Mouse (Mus musculus) MEL (cell line): Measurements from ENCODE around the gene Slc7a8. TPM values are rescaled to one million over a fixed set of nuclear protein-coding genes. Genes with fewer than 3 reads are reported as not detected.
"Not testable (repeated sequence)": the region's sequence is repeated elsewhere in the genome, so short reads cannot be mapped to it uniquely, and the experiment has no call there.

Experiments
- DNase-seq: peaks from one replicate; pipeline ENCODE4 v3.0.0; 2011; ENCODE audit warnings: low read depth, low spot score
- H3K27ac ChIP-seq: 2 replicates; pipeline ENCODE4 v1.5.1; 2012; ENCODE audit warnings: low read depth, mild to moderate bottlenecking, control low read depth, low read length, moderate library complexity; ENCODE audit not compliant: control insufficient read depth
- H3K27me3 ChIP-seq, 2 experiments: fragments of 150-350 bp in 1 of 2; sonication (generic) in 1 of 2; 2 replicates each; pipeline ENCODE4 v1.6.1; 2012; ENCODE audit warnings: low read length in 2 of 2, mild to moderate bottlenecking in 2 of 2, improper control_type of control experiment in 1 of 2, moderate library complexity in 1 of 2; ENCODE audit not compliant: insufficient read depth in 2 of 2, control insufficient read depth in 1 of 2
- H3K36me3 ChIP-seq, 2 experiments: 2 replicates each; pipeline ENCODE4 v1.6.1; 2012 to 2014; ENCODE audit warnings: low read length in 2 of 2, improper control_type of control experiment in 1 of 2, inconsistent platforms in 1 of 2, mild to moderate bottlenecking in 1 of 2; ENCODE audit not compliant: insufficient read depth in 2 of 2, control insufficient read depth in 1 of 2
- H3K4me1 ChIP-seq, 2 experiments: fragments of 150-350 bp in 1 of 2; sonication (generic) in 1 of 2; 2 replicates each; pipeline ENCODE4 v1.6.1; 2012; ENCODE audit warnings: low read length in 2 of 2, improper control_type of control experiment in 1 of 2, mild to moderate bottlenecking in 1 of 2; ENCODE audit not compliant: insufficient read depth in 2 of 2, control insufficient read depth in 1 of 2
- H3K4me3 ChIP-seq, 2 experiments: fragments of 150-350 bp in 1 of 2; sonication (generic) in 1 of 2; 2 replicates each; pipeline ENCODE4 v1.5.1; 2012; ENCODE audit warnings: low read depth in 2 of 2, low read length in 2 of 2, mild to moderate bottlenecking in 2 of 2, moderate library complexity in 2 of 2, control low read depth in 1 of 2, improper control_type of control experiment in 1 of 2; ENCODE audit not compliant: control insufficient read depth in 1 of 2, insufficient read depth in 1 of 2
- H3K79me2 ChIP-seq: 2 replicates; pipeline ENCODE4 v1.6.1; 2012; ENCODE audit warnings: mild to moderate bottlenecking, low read length, moderate library complexity; ENCODE audit not compliant: control insufficient read depth, poor library complexity, insufficient read depth
- H3K9ac ChIP-seq: 2 replicates; pipeline ENCODE4 v1.6.1; 2012; ENCODE audit warnings: low read depth, mild to moderate bottlenecking, control low read depth, low read length, moderate library complexity; ENCODE audit not compliant: control insufficient read depth, poor library complexity, severe bottlenecking
- H3K9me3 ChIP-seq: fragments of 150-350 bp; sonication (generic); replicated peaks from 2 replicates; pipeline ENCODE4 v1.6.1; 2012; ENCODE audit warnings: mild to moderate bottlenecking, low read length, improper control_type of control experiment, moderate library complexity; ENCODE audit not compliant: insufficient read depth
- BHLHE40 ChIP-seq: IDR thresholded peaks from 2 replicates; pipeline ENCODE4 v1.6.1; 2012; ENCODE audit warnings: low read depth, mild to moderate bottlenecking, inconsistent platforms, low read length, improper control_type of control experiment, borderline replicate concordance
- CHD1 ChIP-seq: IDR thresholded peaks from 2 replicates; pipeline ENCODE4 v1.6.1; 2012; ENCODE audit warnings: low read depth, mild to moderate bottlenecking, inconsistent platforms, low read length, improper control_type of control experiment
- CHD2 ChIP-seq: IDR thresholded peaks from 2 replicates; pipeline ENCODE4 v1.6.1; 2011; ENCODE audit warnings: low read length, improper control_type of control experiment
- CTCF ChIP-seq, 3 experiments: IDR thresholded peaks in 2 of 3; conservative IDR thresholded peaks in 1 of 3; 2 replicates each; pipeline ENCODE4 v1.5.1; 2011 to 2012; ENCODE audit warnings: low read length in 3 of 3, low read depth in 2 of 3, mild to moderate bottlenecking in 2 of 3, improper control_type of control experiment in 1 of 3, inconsistent platforms in 1 of 3, mixed read lengths in 1 of 3, moderate library complexity in 1 of 3; ENCODE audit not compliant: control insufficient read depth in 1 of 3, insufficient read depth in 1 of 3, poor library complexity in 1 of 3, severe bottlenecking in 1 of 3
- ELF1 ChIP-seq: IDR thresholded peaks from 2 replicates; pipeline ENCODE4 v1.6.1; 2014; ENCODE audit warnings: low read depth, mild to moderate bottlenecking, inconsistent platforms, low read length, improper control_type of control experiment, moderate library complexity
- EP300 ChIP-seq, 2 experiments: IDR thresholded peaks; 2 replicates each; pipeline ENCODE4 v1.6.1; 2011; ENCODE audit warnings: improper control_type of control experiment in 2 of 2, low read length in 2 of 2, low read depth in 1 of 2, mild to moderate bottlenecking in 1 of 2
- ETS1 ChIP-seq: IDR thresholded peaks from 2 replicates; pipeline ENCODE4 v1.6.1; 2012; ENCODE audit warnings: low read depth, mild to moderate bottlenecking, inconsistent platforms, low read length, improper control_type of control experiment, moderate library complexity
- HCFC1 ChIP-seq: IDR thresholded peaks from 2 replicates; pipeline ENCODE4 v1.6.1; 2012; ENCODE audit warnings: low read depth, mild to moderate bottlenecking, inconsistent platforms, low read length, improper control_type of control experiment, moderate library complexity
- JUND ChIP-seq: IDR thresholded peaks from 2 replicates; pipeline ENCODE4 v1.6.1; 2011; ENCODE audit warnings: low read depth, mild to moderate bottlenecking, improper control_type of control experiment, low read length
- KAT2A ChIP-seq: conservative IDR thresholded peaks from 2 replicates; pipeline ENCODE4 v1.6.1; 2012; ENCODE audit warnings: low read depth, low read length, improper control_type of control experiment, inconsistent platforms
- MAFK ChIP-seq: IDR thresholded peaks from 2 replicates; pipeline ENCODE4 v1.6.1; 2011; ENCODE audit warnings: low read depth, mild to moderate bottlenecking, low read length, improper control_type of control experiment, borderline replicate concordance
- MAX ChIP-seq: IDR thresholded peaks from 2 replicates; pipeline ENCODE4 v1.6.1; 2011; ENCODE audit warnings: low read length, improper control_type of control experiment
- MAZ ChIP-seq: IDR thresholded peaks from 2 replicates; pipeline ENCODE4 v1.6.1; 2012; ENCODE audit warnings: low read depth, mild to moderate bottlenecking, inconsistent platforms, low read length, improper control_type of control experiment
- MXI1 ChIP-seq: IDR thresholded peaks from 2 replicates; pipeline ENCODE4 v1.6.1; 2011; ENCODE audit warnings: mild to moderate bottlenecking, low read depth, low read length, improper control_type of control experiment
- MYB ChIP-seq: IDR thresholded peaks from 2 replicates; pipeline ENCODE4 v1.6.1; 2011; ENCODE audit warnings: mild to moderate bottlenecking, low read depth, low read length, improper control_type of control experiment
- MYC ChIP-seq: IDR thresholded peaks from 2 replicates; pipeline ENCODE4 v1.6.1; 2011; ENCODE audit warnings: low read depth, mild to moderate bottlenecking, low read length, improper control_type of control experiment, moderate library complexity
- POLR2AphosphoS2 ChIP-seq: IDR thresholded peaks from 2 replicates; pipeline ENCODE4 v1.6.1; 2011; ENCODE audit warnings: low read length, improper control_type of control experiment
- RAD21 ChIP-seq: IDR thresholded peaks from 2 replicates; pipeline ENCODE4 v1.6.1; 2011; ENCODE audit warnings: mild to moderate bottlenecking, low read depth, low read length, improper control_type of control experiment
- RCOR1 ChIP-seq: IDR thresholded peaks from 2 replicates; pipeline ENCODE4 v1.6.1; 2012; ENCODE audit warnings: low read depth, mild to moderate bottlenecking, inconsistent platforms, low read length, improper control_type of control experiment
- SIN3A ChIP-seq: IDR thresholded peaks from 2 replicates; pipeline ENCODE4 v1.6.1; 2012; ENCODE audit warnings: low read length, improper control_type of control experiment, inconsistent platforms
- TAL1 ChIP-seq: IDR thresholded peaks from 2 replicates; pipeline ENCODE4 v1.6.1; 2012; ENCODE audit warnings: mild to moderate bottlenecking, inconsistent platforms, low read length, moderate library complexity, mixed read lengths
- TBP ChIP-seq: IDR thresholded peaks from 2 replicates; pipeline ENCODE4 v1.8.0; 2011; ENCODE audit warnings: low read depth, low read length, improper control_type of control experiment
- TCF12 ChIP-seq: IDR thresholded peaks from 2 replicates; pipeline ENCODE4 v1.6.1; 2014; ENCODE audit warnings: low read depth, mild to moderate bottlenecking, inconsistent platforms, low read length, improper control_type of control experiment, moderate library complexity
- UBTF ChIP-seq: IDR thresholded peaks from 2 replicates; pipeline ENCODE4 v1.6.1; 2012; ENCODE audit warnings: low read depth, mild to moderate bottlenecking, inconsistent platforms, low read length, improper control_type of control experiment, moderate library complexity, borderline replicate concordance; ENCODE audit not compliant: insufficient read depth
- USF1 ChIP-seq: IDR thresholded peaks from 2 replicates; pipeline ENCODE4 v1.6.1; 2014; ENCODE audit warnings: low read depth, mild to moderate bottlenecking, inconsistent platforms, low read length, improper control_type of control experiment, moderate library complexity
- polyA plus RNA-seq, 2 experiments: library from polyadenylated mRNA; stranded (reverse) in 1 of 2; unstranded in 1 of 2; fragments of >175 nt in 1 of 2; fragments of >200 nt in 1 of 2; gene quantifications; 2 replicates each; pipeline versions ENCODE4 v1.2.1 to v1.2.4; 2012; ENCODE audit warnings: low replicate concordance in 2 of 2, low read depth in 1 of 2; ENCODE audit not compliant: insufficient read length in 2 of 2, insufficient read depth in 1 of 2, missing spikeins in 1 of 2
- total RNA-seq: library from RNA; depleted of rRNA; stranded (reverse); fragments of 300-350 nt; gene quantifications from 2 replicates; pipeline ENCODE4 v1.2.3, GENCODE M21; 2012

Gene Slc7a8
- total and polyA plus RNA-seq, 3 experiments: 0.08 to 0.29 TPM; not detected in 1

DNA sequence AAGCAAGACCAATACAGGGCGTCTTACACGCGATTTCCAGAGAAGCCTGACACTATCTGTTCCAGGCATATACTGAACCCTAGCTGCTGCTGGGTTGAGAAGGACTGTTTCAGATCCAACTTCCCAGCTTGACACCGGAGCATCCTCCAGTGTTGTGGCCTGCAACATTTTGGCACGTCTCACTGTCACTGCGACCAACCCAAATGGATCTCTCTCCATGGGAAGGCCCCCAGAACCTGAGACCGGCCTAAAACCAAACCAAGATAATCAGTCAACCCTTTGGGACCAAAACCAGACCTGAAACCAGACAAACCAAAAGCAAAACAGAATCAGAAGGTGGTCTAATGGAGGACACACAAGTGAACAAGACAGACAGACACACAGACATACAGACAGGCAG lies 14.8 kb downstream of the Slc7a8 start:
- not testable (repeated sequence) for H3K4me1 ChIP-seq, H3K4me3 ChIP-seq, H3K9ac ChIP-seq, DNase-seq, H3K9me3 ChIP-seq, H3K36me3 ChIP-seq, H3K79me2 ChIP-seq, H3K27ac ChIP-seq, H3K27me3 ChIP-seq

DNA sequence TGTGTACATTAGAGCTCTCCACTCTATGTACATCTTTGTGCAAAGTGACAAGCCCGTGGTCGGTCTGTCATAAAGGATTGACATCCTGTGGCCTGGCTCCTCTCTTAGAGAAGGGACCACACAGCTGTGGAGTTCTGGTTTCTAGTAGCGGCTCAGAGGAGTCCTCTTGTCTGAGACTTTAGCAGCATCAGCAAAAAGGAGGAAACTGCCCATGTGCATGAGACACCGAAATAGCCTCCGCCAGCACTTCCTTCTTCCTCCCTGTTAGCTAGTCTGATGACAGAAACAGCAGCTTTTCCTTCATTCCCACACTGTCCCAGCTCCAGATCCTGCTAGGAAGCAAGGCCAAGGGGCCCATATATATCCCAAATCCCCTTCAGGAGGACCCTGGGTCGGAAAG lies 25.4 kb downstream of the Slc7a8 start:
- Histone ChIP-seq H3K27me3 (no peaks in the 10 kb centered on the region; a peak in 1 of 4 replicates), H3K4me3 (no peak overlapping the region), H3K4me1 (peaks cover 16 to 32% of the 10 kb centered on the region in 2 experiments), H3K36me3 (peaks cover 0 to 25% of the 10 kb centered on the region in 2 experiments; a peak in 2 of 4 replicates), H3K27ac (no peak overlapping the region), H3K79me2 (no peaks in the 10 kb centered on the region), H3K9me3 (no peaks in the 10 kb centered on the region), H3K9ac (no peak overlapping the region)
- DNase-seq: peak; percentile 32
- TF ChIP-seq MYC (0 out of 2 replicates have a peak, but pooled peaks have one; percentile 23), MAFK (0 out of 2 replicates have a peak, but pooled peaks have one; percentile 46), CTCF (IDR thresholded peaks at IDR 0.05 in 2 of 3, conservative IDR thresholded peaks at IDR 0.05 in 1 of 3; ENCODE audit: control insufficient read depth in 1 of 3, insufficient read depth in 1 of 3, low read depth in 2 of 3, low read length in 3 of 3, poor library complexity in 1 of 3, severe bottlenecking in 1 of 3) (no peak), TAL1 (no peak)

DNA sequence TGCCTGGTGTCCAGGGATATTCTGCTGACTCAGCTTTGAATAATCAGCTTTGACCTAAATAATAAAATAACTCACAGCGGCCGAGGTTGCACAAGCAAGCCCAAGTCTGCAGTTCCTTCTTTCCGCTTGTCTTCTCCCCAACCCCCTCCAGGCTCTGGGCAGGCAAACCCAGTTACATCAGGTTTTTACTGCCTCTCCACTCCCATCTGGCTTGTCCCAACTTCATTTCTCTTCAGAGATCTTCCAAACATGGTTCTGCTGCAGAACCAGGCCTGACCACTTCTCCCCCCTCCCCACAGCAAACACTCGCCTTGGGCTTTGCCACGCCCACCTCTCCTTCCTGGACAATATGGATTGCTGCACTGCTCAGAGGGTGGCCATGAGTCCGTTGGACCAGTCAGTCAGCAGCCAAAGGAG lies 27.1 kb downstream of the Slc7a8 start:
- DNase-seq: peak; percentile 82
- Histone ChIP-seq H3K79me2 (no peaks in the 10 kb centered on the region), H3K4me3 (no peak overlapping the region), H3K27me3 (no peaks in the 10 kb centered on the region), H3K9me3 (no peaks in the 10 kb centered on the region), H3K27ac (peak overlapping the region; percentile 28; the same call in 1 of the 2 replicates), H3K36me3 (peaks cover 0 to 32% of the 10 kb centered on the region in 2 experiments; a peak in 2 of 4 replicates), H3K4me1 (peaks cover 16 to 41% of the 10 kb centered on the region in 2 experiments), H3K9ac (no peak overlapping the region; the same call in 1 of the 2 replicates)
- no peak for TF ChIP-seq MYB
- TF ChIP-seq ELF1: 0 out of 2 replicates have a peak, but pooled peaks have one; percentile 27
- TF ChIP-seq KAT2A: no peak
- peak; percentile 24; the same call in 1 of the 2 replicates for TF ChIP-seq HCFC1
- TF ChIP-seq UBTF: no peak
- no peak for TF ChIP-seq POLR2AphosphoS2
- no peak for TF ChIP-seq USF1
- peak; percentile 73 for TF ChIP-seq RCOR1
- TF ChIP-seq SIN3A: peak; percentile 67
- TF ChIP-seq CHD2: peak; percentile 27
- no peak for TF ChIP-seq MAX
- TF ChIP-seq BHLHE40: peak; percentile 56; the same call in 1 of the 2 replicates
- TF ChIP-seq EP300 (IDR thresholded peaks at IDR 0.05; ENCODE audit: low read depth in 1 of 2, low read length in 2 of 2): peak; percentile 67 to 82
- TF ChIP-seq JUND: no peak
- peak; percentile 99 for TF ChIP-seq MAFK
- no peak for TF ChIP-seq RAD21
- TF ChIP-seq CHD1: no peak
- no peak; the same call in 1 of the 2 replicates for TF ChIP-seq MXI1
- TF ChIP-seq TBP: no peak
- peak; percentile 61 for TF ChIP-seq TCF12
- no peak for TF ChIP-seq CTCF (IDR thresholded peaks at IDR 0.05 in 2 of 3, conservative IDR thresholded peaks at IDR 0.05 in 1 of 3; ENCODE audit: control insufficient read depth in 1 of 3, insufficient read depth in 1 of 3, low read depth in 2 of 3, low read length in 3 of 3, poor library complexity in 1 of 3, severe bottlenecking in 1 of 3)
- TF ChIP-seq MAZ: peak; percentile 23; the same call in 1 of the 2 replicates
- peak; percentile 92 for TF ChIP-seq ETS1
